Mouse (Mus musculus): ENCODE results near the gene Smbd1.

- TF ChIP-seq CTCF (IDR thresholded peaks at IDR 0.05; ENCODE audit: borderline replicate concordance, extremely low read depth, insufficient read depth, insufficient read length), result no peak
- TF ChIP-seq POLR2A (IDR thresholded peaks at IDR 0.05; ENCODE audit: borderline replicate concordance, extremely low read depth, insufficient read depth, insufficient read length, poor library complexity, severe bottlenecking), result no peak
Observed at GRCm38 (mm10) chr16:32764550-32764949, 45.7 kb downstream of the Smbd1 start.
